ENCODE assay signal across 46 mouse cellular contexts in the genomic region with DNA sequence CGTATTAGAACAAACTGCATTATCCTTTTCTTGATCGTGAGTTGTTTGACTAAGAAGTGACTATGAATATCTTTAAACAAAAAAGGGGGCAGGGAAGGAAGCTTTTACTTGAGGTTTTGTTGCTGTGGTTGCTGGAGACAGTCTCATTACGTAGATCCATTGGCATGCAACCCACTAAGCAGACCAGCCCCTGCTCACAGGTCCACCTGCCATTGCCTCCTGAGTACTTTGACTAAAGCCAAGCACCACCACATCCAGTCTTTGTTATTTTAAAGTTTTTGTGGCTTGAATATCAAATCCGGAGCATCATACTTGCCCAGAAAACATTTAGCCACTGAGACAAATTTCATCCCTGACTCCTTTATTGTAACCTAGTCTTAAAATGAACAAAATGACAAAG. TPM values are rescaled to one million over a fixed set of nuclear protein-coding genes. Genes with fewer than 3 reads are reported as not detected.
"Had no signal": no experiment of that assay in that cellular context is flagged by ENCODE, and none has a peak within 500 bp of the region (broad histone marks: within the 10 kb centered on the region; RNA-seq: fewer than 3 reads in every experiment).

No protein-coding gene starts in this region.

- H3K4me3 ChIP-seq: limb, embryonic 10.5 days; limb, embryonic 12.5 days; limb, embryonic 13.5 days; limb, embryonic 15.5 days; liver, embryonic 12.5 days; liver, embryonic 13.5 days; liver, embryonic 15.5 days; lung, embryonic 15.5 days; megakaryocyte, embryonic 14.5 days; midbrain, embryonic 12.5 days; midbrain, embryonic 13.5 days; midbrain, embryonic 15.5 days; neural tube, embryonic 12.5 days; neural tube, embryonic 13.5 days had no signal

- H3K9me3 ChIP-seq: limb, embryonic 10.5 days; limb, embryonic 12.5 days; limb, embryonic 13.5 days; limb, embryonic 15.5 days; liver, embryonic 12.5 days; liver, embryonic 13.5 days; liver, embryonic 15.5 days; lung, embryonic 15.5 days; midbrain, embryonic 12.5 days; midbrain, embryonic 15.5 days; neural tube, embryonic 12.5 days; neural tube, embryonic 13.5 days had no signal

- DNase-seq: left cerebral cortex, postnatal 4 days; liver; liver, embryonic 13.5 days; liver, postnatal 0 days; lung, adult 18-20 months; lung, adult 2 months; lung, embryonic 14.5 days; lung, postnatal 10 days; lung, postnatal 14 days; lung, postnatal 36 days; lung, postnatal 4 days had no signal

- H3K4me1 ChIP-seq: limb, embryonic 10.5 days; limb, embryonic 12.5 days; limb, embryonic 13.5 days; limb, embryonic 15.5 days; liver, embryonic 12.5 days; liver, embryonic 13.5 days; liver, embryonic 15.5 days; lung, embryonic 15.5 days; midbrain, embryonic 12.5 days; midbrain, embryonic 13.5 days; midbrain, embryonic 15.5 days; neural tube, embryonic 12.5 days; neural tube, embryonic 13.5 days had no signal

- H3K4me2 ChIP-seq: limb, embryonic 12.5 days; limb, embryonic 13.5 days; limb, embryonic 15.5 days; liver, embryonic 11.5 days; liver, embryonic 12.5 days; liver, embryonic 13.5 days; liver, embryonic 15.5 days; lung, embryonic 14.5 days; lung, embryonic 15.5 days; midbrain, embryonic 12.5 days; midbrain, embryonic 13.5 days; midbrain, embryonic 15.5 days; neural tube, embryonic 12.5 days; neural tube, embryonic 13.5 days had no signal

- ATAC-seq: liver, embryonic 12.5 days; liver, postnatal 0 days; lung, postnatal 0 days; midbrain, embryonic 13.5 days; midbrain, embryonic 15.5 days; midbrain, embryonic 16.5 days had no signal

- H3K9ac ChIP-seq: limb, embryonic 12.5 days; limb, embryonic 13.5 days; limb, embryonic 15.5 days; liver, embryonic 12.5 days; liver, embryonic 13.5 days; liver, embryonic 14.5 days; liver, embryonic 15.5 days; liver, postnatal 0 days; lung, embryonic 14.5 days; lung, embryonic 15.5 days; midbrain, embryonic 12.5 days; midbrain, embryonic 13.5 days; midbrain, embryonic 15.5 days; neural tube, embryonic 12.5 days; neural tube, embryonic 13.5 days had no signal

- H3K36me3 ChIP-seq: limb, embryonic 10.5 days; limb, embryonic 12.5 days; limb, embryonic 13.5 days; limb, embryonic 15.5 days; liver, embryonic 12.5 days; liver, embryonic 13.5 days; liver, embryonic 15.5 days; lung, embryonic 15.5 days; midbrain, embryonic 12.5 days; midbrain, embryonic 13.5 days; midbrain, embryonic 15.5 days; neural tube, embryonic 12.5 days; neural tube, embryonic 13.5 days had no signal

- H3K27me3 ChIP-seq: limb, embryonic 12.5 days; limb, embryonic 13.5 days; limb, embryonic 15.5 days; liver, embryonic 12.5 days; liver, embryonic 13.5 days; liver, embryonic 15.5 days; lung, embryonic 15.5 days; megakaryocyte, embryonic 14.5 days; midbrain, embryonic 12.5 days; midbrain, embryonic 13.5 days; midbrain, embryonic 15.5 days; neural tube, embryonic 12.5 days; neural tube, embryonic 13.5 days had no signal

- H3K27ac ChIP-seq: limb, embryonic 10.5 days; limb, embryonic 12.5 days; limb, embryonic 13.5 days; limb, embryonic 15.5 days; liver, embryonic 12.5 days; liver, embryonic 13.5 days; liver, embryonic 14.5 days; liver, embryonic 15.5 days; lung, embryonic 15.5 days; macrophage; midbrain, embryonic 12.5 days; midbrain, embryonic 13.5 days; midbrain, embryonic 15.5 days; neural tube, embryonic 12.5 days; neural tube, embryonic 13.5 days had no signal

RNA-seq across cellular contexts. Expression of gene Rnase9, which starts 5.5 kb away (rescaled TPM):
- total RNA-seq: left cerebral cortex, adult 8-10 months; left cerebral cortex, postnatal 10 days; left cerebral cortex, postnatal 14 days; left cerebral cortex, postnatal 25 days; left cerebral cortex, postnatal 36 days; left cerebral cortex, postnatal 4 days; liver, adult 2 months; megakaryocyte progenitor cell, adult 5-6 weeks; megakaryocyte-erythroid progenitor cell, adult 5-6 weeks; midbrain, postnatal 0 days; monocyte, adult 5-6 weeks had no signal
- polyA plus RNA-seq: limb, embryonic 10.5 days; limb, embryonic 11.5 days; limb, embryonic 12.5 days; limb, embryonic 13.5 days; limb, embryonic 14.5 days; limb, embryonic 15.5 days; liver, adult 2 months; liver, embryonic 11.5 days; liver, embryonic 12.5 days; liver, embryonic 13.5 days; liver, embryonic 14.5 days; liver, embryonic 15.5 days; liver, embryonic 16.5 days; liver, postnatal 0 days; lung, adult 2 months; lung, embryonic 14.5 days; lung, embryonic 15.5 days; lung, embryonic 16.5 days; lung, postnatal 0 days; macrophage; midbrain, embryonic 12.5 days; midbrain, embryonic 13.5 days; midbrain, embryonic 14.5 days; midbrain, embryonic 15.5 days; midbrain, embryonic 16.5 days; midbrain, postnatal 0 days; neural tube, embryonic 11.5 days; neural tube, embryonic 12.5 days; neural tube, embryonic 13.5 days had no signal

RNA-seq across cellular contexts. Expression of gene Rnase11, which starts 13.7 kb away (rescaled TPM):
- total RNA-seq: left cerebral cortex, adult 8-10 months; left cerebral cortex, postnatal 10 days; left cerebral cortex, postnatal 14 days; left cerebral cortex, postnatal 25 days; left cerebral cortex, postnatal 36 days; left cerebral cortex, postnatal 4 days; liver, adult 2 months; megakaryocyte progenitor cell, adult 5-6 weeks; megakaryocyte, adult 5-6 weeks; megakaryocyte-erythroid progenitor cell, adult 5-6 weeks; midbrain, postnatal 0 days; monocyte, adult 5-6 weeks had no signal
- polyA plus RNA-seq: limb, embryonic 10.5 days; limb, embryonic 11.5 days; limb, embryonic 12.5 days; limb, embryonic 13.5 days; limb, embryonic 14.5 days; limb, embryonic 15.5 days; liver, adult 2 months; liver, embryonic 11.5 days; liver, embryonic 12.5 days; liver, embryonic 13.5 days; liver, embryonic 14.5 days; liver, embryonic 15.5 days; liver, embryonic 16.5 days; liver, postnatal 0 days; lung, adult 2 months; lung, embryonic 14.5 days; lung, embryonic 15.5 days; lung, embryonic 16.5 days; lung, postnatal 0 days; macrophage; midbrain, embryonic 12.5 days; midbrain, embryonic 13.5 days; midbrain, embryonic 14.5 days; midbrain, embryonic 15.5 days; midbrain, embryonic 16.5 days; midbrain, postnatal 0 days; neural tube, embryonic 11.5 days; neural tube, embryonic 12.5 days; neural tube, embryonic 13.5 days had no signal

RNA-seq across cellular contexts. Expression of gene Rnase12, which starts 21.2 kb away (rescaled TPM):
- total RNA-seq: left cerebral cortex, adult 8-10 months; left cerebral cortex, postnatal 10 days; left cerebral cortex, postnatal 14 days; left cerebral cortex, postnatal 25 days; left cerebral cortex, postnatal 36 days; left cerebral cortex, postnatal 4 days; liver, adult 2 months; midbrain, postnatal 0 days; monocyte, adult 5-6 weeks had no signal
- polyA plus RNA-seq: limb, embryonic 10.5 days; limb, embryonic 11.5 days; limb, embryonic 12.5 days; limb, embryonic 13.5 days; limb, embryonic 15.5 days; liver, adult 2 months; lung, adult 2 months; lung, embryonic 14.5 days; lung, embryonic 15.5 days; lung, embryonic 16.5 days; macrophage; midbrain, embryonic 12.5 days; midbrain, embryonic 13.5 days; midbrain, embryonic 15.5 days; midbrain, embryonic 16.5 days; midbrain, postnatal 0 days; neural tube, embryonic 11.5 days; neural tube, embryonic 12.5 days; neural tube, embryonic 13.5 days had no signal

RNA-seq across cellular contexts. Expression of gene Rnase10, which starts 28.7 kb away (rescaled TPM):
- total RNA-seq: megakaryocyte, adult 5-6 weeks; megakaryocyte-erythroid progenitor cell, adult 5-6 weeks; midbrain, postnatal 0 days; monocyte, adult 5-6 weeks had no signal
- polyA plus RNA-seq: limb, embryonic 10.5 days; limb, embryonic 11.5 days; limb, embryonic 12.5 days; limb, embryonic 13.5 days; liver, embryonic 11.5 days; liver, embryonic 13.5 days; liver, embryonic 14.5 days; liver, postnatal 0 days; lung, embryonic 14.5 days; macrophage; midbrain, embryonic 12.5 days; midbrain, embryonic 13.5 days; midbrain, embryonic 14.5 days; midbrain, embryonic 15.5 days; midbrain, embryonic 16.5 days; midbrain, postnatal 0 days; neural tube, embryonic 11.5 days; neural tube, embryonic 12.5 days; neural tube, embryonic 13.5 days had no signal

RNA-seq across cellular contexts. Expression of gene Olfr750, which starts 38.0 kb away (rescaled TPM):
- total RNA-seq: left cerebral cortex, adult 8-10 months; left cerebral cortex, postnatal 10 days; left cerebral cortex, postnatal 14 days; left cerebral cortex, postnatal 25 days; left cerebral cortex, postnatal 36 days; left cerebral cortex, postnatal 4 days; liver, adult 2 months; megakaryocyte progenitor cell, adult 5-6 weeks; megakaryocyte, adult 5-6 weeks; megakaryocyte-erythroid progenitor cell, adult 5-6 weeks; midbrain, postnatal 0 days; monocyte, adult 5-6 weeks had no signal
- polyA plus RNA-seq: limb, embryonic 10.5 days; limb, embryonic 11.5 days; limb, embryonic 12.5 days; limb, embryonic 14.5 days; limb, embryonic 15.5 days; liver, adult 2 months; liver, embryonic 11.5 days; liver, embryonic 12.5 days; liver, embryonic 13.5 days; liver, embryonic 14.5 days; liver, embryonic 15.5 days; liver, embryonic 16.5 days; liver, postnatal 0 days; lung, embryonic 14.5 days; lung, embryonic 15.5 days; lung, embryonic 16.5 days; macrophage; midbrain, embryonic 14.5 days; midbrain, embryonic 16.5 days; neural tube, embryonic 11.5 days; neural tube, embryonic 12.5 days; neural tube, embryonic 13.5 days had no signal
